Mouse (Mus musculus): Measurements from ENCODE around the gene Vmn2r13.
"Not testable (repeated sequence)": the region's sequence is repeated elsewhere in the genome, so short reads cannot be mapped to it uniquely, and the experiment has no call there.

- not testable (repeated sequence) for TF ChIP-seq POLR2A (IDR thresholded peaks at IDR 0.05; ENCODE audit: insufficient read length, low read depth); POLR2AphosphoS2 (IDR thresholded peaks at IDR 0.05; ENCODE audit: insufficient read length, low read depth); E2F4 (IDR thresholded peaks at IDR 0.05; ENCODE audit: insufficient read depth); TCF12 (IDR thresholded peaks at IDR 0.05; ENCODE audit: insufficient read depth, poor library complexity, severe bottlenecking); MAX (IDR thresholded peaks at IDR 0.05; ENCODE audit: low read depth); MYOD1 (IDR thresholded peaks at IDR 0.05; ENCODE audit: control insufficient read depth in 1 of 3, insufficient read length in 2 of 3, low read depth in 2 of 3)
Observed at GRCm38 (mm10) chr5:109159576-109159975, 32.4 kb downstream of the Vmn2r13 start.

Data from myocyte (in vitro differentiated cells).